Mouse (Mus musculus): Measurements from ENCODE around the gene Tmcc2.
A peak's percentile ranks its signal among the peaks of the same experiment; 100 is the strongest.
"Not testable (repeated sequence)": the region's sequence is repeated elsewhere in the genome, so short reads cannot be mapped to it uniquely, and the experiment has no call there.

Tmcc2 gene

GRCm38 (mm10) chr1:132367692-132368506 is 23.2 kb downstream of the Tmcc2 start:
- peak; percentile 89 for DNase-seq (ENCODE audit: low spot score)

GRCm38 (mm10) chr1:132366937-132367336 is 24.1 kb downstream of the Tmcc2 start:
- DNase-seq (ENCODE audit: low spot score): no peak

GRCm38 (mm10) chr1:132366235-132366634 is 24.8 kb downstream of the Tmcc2 start:
- no peak for DNase-seq (ENCODE audit: low spot score)

- no peak for DNase-seq (ENCODE audit: low spot score)
These were observed 25.4 kb downstream of the Tmcc2 start for GRCm38 (mm10) chr1:132365645-132366044.

GRCm38 (mm10) chr1:132364896-132365557 is 26.1 kb downstream of the Tmcc2 start:
- DNase-seq (ENCODE audit: low spot score): no peak

- DNase-seq (ENCODE audit: low spot score): peak; percentile 40
These were observed 26.7 kb downstream of the Tmcc2 start for GRCm38 (mm10) chr1:132364388-132364787.

- DNase-seq (ENCODE audit: low spot score): no peak
These were observed 29.1 kb downstream of the Tmcc2 start for GRCm38 (mm10) chr1:132361959-132362358.

GRCm38 (mm10) chr1:132356841-132357240 is 34.2 kb downstream of the Tmcc2 start:
- no peak for DNase-seq (ENCODE audit: low spot score)

- peak; percentile 89 for DNase-seq (ENCODE audit: low spot score)
These were observed 35.2 kb downstream of the Tmcc2 start for GRCm38 (mm10) chr1:132355841-132356242.

- DNase-seq (ENCODE audit: low spot score): no peak
These were observed 35.9 kb downstream of the Tmcc2 start for GRCm38 (mm10) chr1:132355162-132355601.

- DNase-seq (ENCODE audit: low spot score): no peak
These were observed 36.8 kb downstream of the Tmcc2 start for GRCm38 (mm10) chr1:132354234-132354633.

GRCm38 (mm10) chr1:132353389-132353788 is 37.7 kb downstream of the Tmcc2 start:
- DNase-seq (ENCODE audit: low spot score): no peak

- no peak for DNase-seq (ENCODE audit: low spot score)
These were observed 40.0 kb downstream of the Tmcc2 start for GRCm38 (mm10) chr1:132351058-132351457.

- DNase-seq (ENCODE audit: low spot score): not testable (repeated sequence)
These were observed 41.5 kb downstream of the Tmcc2 start for GRCm38 (mm10) chr1:132349601-132350000.

GRCm38 (mm10) chr1:132349049-132349448 is 42.0 kb downstream of the Tmcc2 start:
- DNase-seq (ENCODE audit: low spot score): not testable (repeated sequence)

GRCm38 (mm10) chr1:132348401-132348800 is 42.7 kb downstream of the Tmcc2 start:
- DNase-seq (ENCODE audit: low spot score): no peak

- no peak for DNase-seq (ENCODE audit: low spot score)
These were observed 44.1 kb downstream of the Tmcc2 start for GRCm38 (mm10) chr1:132346951-132347350.

GRCm38 (mm10) chr1:132346134-132346851 is 44.8 kb downstream of the Tmcc2 start:
- DNase-seq (ENCODE audit: low spot score): no peak

GRCm38 (mm10) chr1:132345514-132345913 is 45.6 kb downstream of the Tmcc2 start:
- DNase-seq (ENCODE audit: low spot score): no peak

- DNase-seq (ENCODE audit: low spot score): no peak
These were observed 47.4 kb downstream of the Tmcc2 start for GRCm38 (mm10) chr1:132343656-132344055.

GRCm38 (mm10) chr1:132343191-132343590 is 47.9 kb downstream of the Tmcc2 start:
- no peak for DNase-seq (ENCODE audit: low spot score)

GRCm38 (mm10) chr1:132342518-132342917 is 48.6 kb downstream of the Tmcc2 start:
- DNase-seq (ENCODE audit: low spot score): no peak
